Mouse (Mus musculus): ENCODE results near the gene Yod1.
A peak's percentile ranks its signal among the peaks of the same experiment; 100 is the strongest.

The Yod1 gene

DNA sequence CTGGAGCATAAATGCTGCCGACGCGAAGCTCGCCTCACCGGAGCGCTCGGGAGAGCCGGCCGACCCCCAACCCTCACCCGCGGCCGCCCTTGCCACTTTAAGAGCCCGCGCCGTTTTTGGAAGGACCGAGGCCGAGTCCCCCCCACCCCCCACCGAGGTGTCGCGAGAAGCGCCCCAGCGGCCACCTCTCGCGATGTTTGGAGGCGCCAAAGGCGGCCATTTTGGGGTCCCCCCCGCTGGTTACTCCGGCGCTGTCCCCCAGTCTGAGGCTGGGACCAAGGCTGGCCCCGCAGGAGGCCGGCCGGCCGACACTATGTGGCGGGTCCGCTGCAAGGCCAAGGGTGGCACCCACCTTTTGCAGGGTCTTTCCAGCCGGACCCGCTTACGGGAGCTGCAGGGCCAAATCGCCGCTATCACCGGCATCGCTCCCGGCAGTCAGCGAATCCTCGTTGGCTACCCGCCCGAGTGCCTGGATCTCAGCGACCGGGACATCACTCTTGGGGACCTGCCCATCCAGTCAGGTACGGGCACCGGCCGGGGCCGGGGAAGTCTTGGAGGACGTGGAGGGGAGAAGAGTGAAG, at the start of gene Yod1:
Gene Yod1 (plus strand): TSS at position 37 of the 581 bp plus-strand sequence.
- peak; percentile 75 for DNase-seq (ENCODE audit: low read depth, low spot score)

DNA sequence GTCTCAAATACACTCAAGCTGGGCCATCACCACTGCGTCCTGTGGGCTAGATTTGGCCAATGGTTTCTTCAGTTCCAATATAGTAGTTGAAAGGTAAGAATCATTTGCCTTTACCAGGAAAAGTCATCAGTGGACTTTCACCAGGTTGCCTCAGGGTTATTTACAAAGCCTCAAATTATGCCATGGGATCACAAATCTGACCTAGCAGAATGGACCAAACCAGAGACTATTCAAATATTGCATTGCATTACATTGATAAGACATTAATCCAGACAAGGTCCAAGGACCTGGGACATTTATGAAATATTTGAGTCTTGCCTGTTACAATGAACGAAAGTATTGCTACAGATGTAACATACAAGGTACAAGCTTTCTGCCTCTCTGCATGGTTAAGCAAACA, 38.6 kb upstream of the Yod1 start:
- no peak for DNase-seq (ENCODE audit: low read depth, low spot score)

DNA sequence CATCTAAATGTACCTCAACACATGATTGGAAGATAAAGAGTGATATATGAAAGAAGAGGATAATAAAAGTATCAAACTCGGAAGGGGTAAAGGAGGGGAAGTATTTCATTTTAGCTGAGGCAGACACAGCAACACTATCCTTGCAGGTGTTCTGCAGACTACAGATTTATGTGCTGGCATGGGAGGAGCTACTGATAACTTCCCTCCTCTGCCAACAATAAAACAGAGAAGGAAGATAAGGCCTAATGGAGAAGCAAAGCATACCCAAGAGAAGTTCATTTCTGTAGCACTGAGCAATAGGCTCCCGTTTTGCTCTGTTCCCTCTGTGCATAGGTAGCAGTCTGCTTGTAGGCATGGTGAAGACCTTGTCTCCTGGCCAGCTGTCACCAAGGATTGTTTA, 36.1 kb upstream of the Yod1 start:
- no peak for DNase-seq (ENCODE audit: low read depth, low spot score)

DNA sequence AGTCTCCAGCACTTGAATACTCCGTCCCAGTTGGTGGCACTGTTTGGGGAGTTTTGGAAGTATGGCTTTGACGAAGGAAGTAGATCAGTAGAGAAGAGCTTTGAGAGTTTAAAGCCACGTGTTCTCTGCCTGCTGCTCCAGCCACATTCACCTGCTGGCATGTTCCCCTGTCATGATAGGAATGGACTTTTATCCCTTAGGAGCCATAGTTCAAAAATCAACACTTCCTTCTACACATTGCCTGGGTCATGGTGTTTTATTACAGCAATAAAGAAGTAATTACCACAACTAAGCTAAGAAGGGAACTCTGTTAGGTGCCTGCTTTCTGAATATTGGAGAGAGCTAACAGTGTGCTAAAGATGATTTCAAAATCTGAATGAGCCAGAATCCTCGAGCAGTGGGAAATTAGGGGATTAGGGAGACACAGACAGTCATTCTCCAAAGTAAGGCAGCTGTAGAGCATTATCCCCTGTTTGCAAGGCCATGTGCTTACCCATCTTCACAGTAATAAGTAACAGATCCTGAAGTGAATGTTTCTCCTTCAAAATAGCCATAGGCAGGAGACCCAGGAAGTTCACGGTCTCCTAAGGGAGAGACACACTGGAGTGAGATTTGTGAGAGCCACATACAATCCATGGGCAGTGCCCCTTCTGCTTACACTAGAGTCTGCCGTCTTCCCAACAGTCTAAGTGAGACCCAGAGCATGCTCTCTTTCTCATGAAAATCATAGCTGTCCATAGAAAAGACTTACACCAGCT, 35.3 kb upstream of the Yod1 start:
- DNase-seq (ENCODE audit: low read depth, low spot score), result no peak

DNA sequence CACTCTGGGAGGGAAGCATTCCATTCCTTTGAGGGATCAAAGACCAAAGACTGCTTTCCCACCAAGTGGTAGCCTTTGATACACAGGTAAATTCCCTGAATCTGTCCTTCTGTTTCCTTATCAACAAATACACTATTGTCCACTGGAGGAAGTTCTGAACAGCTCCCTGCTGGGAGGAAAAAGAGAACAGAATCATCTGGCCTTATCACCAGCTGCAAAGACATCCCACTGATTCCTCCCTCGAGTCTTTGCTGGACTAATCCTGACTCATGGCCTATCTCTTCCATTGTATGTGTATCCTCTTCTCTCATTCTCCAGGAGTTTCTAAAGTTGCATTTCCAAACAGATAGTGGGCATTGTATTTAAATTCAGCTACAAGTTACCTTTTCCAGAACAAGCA, 33.2 kb upstream of the Yod1 start:
- no peak for DNase-seq (ENCODE audit: low read depth, low spot score)

DNA sequence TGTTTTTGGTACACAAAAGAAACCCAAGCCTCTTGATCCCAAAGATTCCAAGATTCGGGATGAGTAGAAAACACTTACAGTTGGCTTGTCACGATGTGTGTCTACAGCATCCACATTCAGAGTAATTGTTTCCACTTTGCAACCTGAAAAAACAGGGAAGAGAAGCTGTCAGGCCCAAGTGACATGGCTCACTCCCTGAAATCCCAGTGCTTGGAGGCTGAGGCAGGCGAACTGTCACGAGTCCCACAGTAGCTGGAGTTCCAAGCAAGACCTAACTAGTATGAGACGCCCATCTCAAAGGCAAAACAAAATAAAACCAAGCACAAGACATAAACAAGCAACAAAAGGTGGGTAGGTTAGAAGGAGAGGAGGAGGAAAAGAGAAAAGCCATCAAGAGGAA, 18.5 kb upstream of the Yod1 start:
- no peak for DNase-seq (ENCODE audit: low read depth, low spot score)

DNA sequence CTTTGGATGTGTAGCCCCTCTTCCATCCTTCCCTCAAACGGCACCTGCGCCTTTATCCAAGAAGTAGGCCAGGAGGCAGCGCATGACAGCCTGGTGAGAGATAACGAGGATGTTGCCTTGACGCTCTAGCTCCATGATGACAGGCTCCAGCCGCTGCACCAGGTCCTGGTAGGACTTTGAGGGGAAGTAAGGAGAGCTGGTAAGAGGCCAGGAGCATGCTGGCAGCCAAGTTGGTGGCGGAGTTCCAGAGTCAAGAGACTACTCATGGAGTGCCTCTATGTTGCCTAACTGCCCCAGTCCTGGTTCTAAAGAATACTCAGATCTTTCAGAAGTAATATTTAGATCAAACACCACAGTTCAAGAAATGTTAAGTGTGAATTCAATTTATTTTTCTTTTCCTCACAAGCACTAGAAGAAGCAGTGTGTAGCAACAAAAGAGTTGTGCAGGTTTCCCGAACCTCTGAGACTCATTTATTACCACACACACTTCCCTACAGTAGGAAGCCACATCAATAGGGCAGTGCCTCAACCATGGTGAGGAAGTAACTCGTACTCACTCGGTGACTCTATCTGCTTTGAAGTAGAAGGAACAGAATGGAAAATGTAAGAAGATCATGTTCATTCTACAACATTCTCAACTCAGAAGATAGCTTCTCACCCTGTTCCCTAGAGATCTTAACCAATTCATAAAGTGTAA, 17.0 kb upstream of the Yod1 start:
- DNase-seq (ENCODE audit: low read depth, low spot score), result no peak

DNA sequence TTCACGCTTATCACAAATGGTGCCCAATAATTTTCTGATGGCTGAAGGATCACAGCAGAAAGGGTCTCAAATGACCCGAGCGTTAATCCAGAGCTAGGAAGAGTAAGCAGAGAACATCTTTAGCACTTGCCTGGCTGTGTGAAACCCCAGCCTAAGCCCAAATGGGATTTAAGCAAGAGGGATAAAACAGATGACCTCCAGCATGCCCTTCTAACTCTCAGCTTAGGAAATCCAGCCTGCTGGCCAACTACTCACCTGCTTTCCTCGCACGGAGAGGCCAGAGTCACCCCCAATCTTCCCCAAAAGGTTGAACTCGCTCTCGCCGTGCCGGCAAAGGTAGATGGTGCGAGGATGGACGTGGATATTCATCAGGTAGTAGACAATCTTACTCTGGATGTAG, 15.2 kb upstream of the Yod1 start:
- no peak for DNase-seq (ENCODE audit: low read depth, low spot score)

DNA sequence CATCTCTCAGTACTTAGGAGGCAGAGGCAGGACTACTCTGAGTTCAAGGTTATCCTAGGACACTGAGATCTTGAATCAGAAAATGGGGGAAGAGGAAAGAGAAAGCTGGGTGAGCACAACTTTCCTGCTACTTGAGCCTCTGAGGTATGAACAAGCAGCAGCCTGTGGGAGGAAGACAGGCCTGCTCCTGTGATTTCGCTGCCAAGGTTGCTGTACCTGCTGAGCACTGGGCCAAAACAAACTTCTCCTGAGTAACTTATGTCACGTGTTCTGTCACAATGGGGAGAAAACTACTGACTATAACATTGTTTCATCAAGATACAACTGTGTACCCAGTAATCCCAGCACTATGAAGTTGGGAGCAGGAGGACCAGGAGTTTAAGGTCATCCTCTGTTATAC, 13.5 kb upstream of the Yod1 start:
- DNase-seq (ENCODE audit: low read depth, low spot score), result no peak

DNA sequence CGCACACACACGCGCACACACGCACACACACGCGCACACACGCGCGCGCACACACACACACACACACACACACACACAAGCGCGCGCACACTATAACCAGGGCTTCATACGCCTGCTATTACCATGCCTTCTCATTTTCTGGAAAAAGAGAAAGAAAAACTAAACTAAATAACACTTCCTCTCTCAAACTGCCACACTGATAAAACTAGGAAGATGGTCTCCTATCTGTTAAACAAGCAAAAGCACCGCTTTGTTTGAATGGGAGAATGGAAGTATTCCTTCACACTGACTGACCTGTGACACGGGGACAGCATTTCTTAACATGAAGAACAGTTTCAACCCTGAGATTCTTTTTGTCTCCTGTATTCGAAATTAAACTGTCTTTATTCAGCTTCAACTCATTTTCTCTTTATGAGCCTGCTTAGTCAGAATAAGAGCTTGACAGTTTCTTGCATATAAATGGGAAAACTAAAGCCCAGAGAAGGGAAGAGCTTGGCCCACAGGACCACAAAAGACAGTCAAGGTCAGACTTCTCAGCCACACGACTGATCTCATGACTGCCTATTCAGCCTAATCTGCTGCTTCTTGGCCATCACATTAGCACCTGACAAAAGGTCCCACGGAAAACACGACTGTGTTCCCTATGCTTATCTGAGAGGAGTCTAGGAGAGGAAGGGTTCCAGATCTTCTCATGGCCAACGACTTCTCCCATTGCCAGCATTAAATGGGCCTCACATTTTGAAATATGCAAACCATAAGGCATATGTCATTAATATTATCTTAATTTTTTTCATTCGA, 6.6 kb upstream of the Yod1 start:
- DNase-seq (ENCODE audit: low read depth, low spot score), result no peak

DNA sequence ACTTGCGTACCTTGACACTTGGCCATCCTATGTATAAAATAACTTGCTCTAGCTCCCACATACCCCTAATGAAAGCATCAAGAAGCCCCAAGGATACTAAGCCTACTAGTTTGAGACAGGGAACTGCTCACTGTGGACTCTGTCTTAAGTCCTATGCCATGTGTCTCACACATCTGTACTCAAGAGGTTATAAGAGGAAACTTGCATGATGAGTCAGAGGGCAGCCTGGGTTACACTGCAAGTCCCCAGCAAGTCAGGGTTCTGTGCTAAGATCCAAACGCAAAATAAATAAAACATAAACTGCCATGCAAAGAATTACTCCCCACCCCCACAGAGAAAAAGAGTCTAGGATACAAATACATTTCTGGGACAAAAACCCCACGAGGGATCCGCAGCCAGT, 3.1 kb upstream of the Yod1 start:
- no peak for DNase-seq (ENCODE audit: low read depth, low spot score)

DNA sequence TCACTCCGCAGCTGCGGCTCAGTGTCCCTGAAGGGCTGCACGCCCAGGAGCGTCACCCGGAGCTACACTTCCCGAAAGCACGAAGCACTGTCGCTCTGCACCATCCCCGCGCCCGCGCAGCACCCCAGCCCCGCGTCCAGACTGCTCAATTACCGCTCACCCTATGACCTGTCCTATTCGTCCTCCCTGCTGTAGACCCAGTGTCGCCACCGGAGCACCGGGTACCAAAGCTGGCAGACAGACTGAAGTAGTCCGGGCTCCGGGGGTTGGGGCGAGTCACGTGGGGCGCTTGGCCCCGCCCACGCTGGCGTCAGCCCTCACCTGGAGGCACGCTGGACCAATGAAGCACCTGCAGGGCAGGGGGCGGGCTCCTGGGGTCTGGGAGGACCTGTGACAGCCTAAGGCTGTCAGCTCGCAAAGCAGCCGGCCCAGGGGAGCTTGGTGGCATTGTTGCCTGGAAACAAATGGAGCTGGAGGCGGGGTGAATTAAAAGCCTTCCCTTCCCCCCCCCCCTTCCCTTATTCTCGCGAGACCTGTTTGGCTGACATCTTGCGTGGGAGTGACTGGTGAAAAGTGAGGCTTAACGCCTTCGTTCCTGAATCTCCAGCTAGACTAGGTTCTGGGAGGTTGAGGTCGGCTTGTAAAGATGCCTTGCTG, 1.4 kb upstream of the Yod1 start, which contains the start of gene Gm29427:
Gene Gm29427 (minus strand): TSS at position 239 of the 657 bp plus-strand sequence.
- peak; percentile 90 for DNase-seq (ENCODE audit: low read depth, low spot score)

DNA sequence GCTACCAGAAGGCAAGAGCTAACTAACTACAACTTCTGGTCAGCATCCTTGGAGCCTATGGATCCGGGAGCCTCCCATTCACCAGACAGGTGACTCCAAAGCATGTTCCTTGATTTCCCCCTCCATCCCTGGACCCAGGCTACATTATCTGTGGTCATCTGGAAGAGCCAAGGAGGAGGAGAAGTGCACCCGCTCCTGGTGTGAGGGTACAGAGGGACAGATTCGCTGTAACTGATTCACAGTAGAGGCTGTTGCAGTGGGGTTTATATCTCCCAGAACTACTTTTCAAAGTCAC, 962 bp upstream of the Yod1 start:
- DNase-seq (ENCODE audit: low read depth, low spot score), result no peak

DNA sequence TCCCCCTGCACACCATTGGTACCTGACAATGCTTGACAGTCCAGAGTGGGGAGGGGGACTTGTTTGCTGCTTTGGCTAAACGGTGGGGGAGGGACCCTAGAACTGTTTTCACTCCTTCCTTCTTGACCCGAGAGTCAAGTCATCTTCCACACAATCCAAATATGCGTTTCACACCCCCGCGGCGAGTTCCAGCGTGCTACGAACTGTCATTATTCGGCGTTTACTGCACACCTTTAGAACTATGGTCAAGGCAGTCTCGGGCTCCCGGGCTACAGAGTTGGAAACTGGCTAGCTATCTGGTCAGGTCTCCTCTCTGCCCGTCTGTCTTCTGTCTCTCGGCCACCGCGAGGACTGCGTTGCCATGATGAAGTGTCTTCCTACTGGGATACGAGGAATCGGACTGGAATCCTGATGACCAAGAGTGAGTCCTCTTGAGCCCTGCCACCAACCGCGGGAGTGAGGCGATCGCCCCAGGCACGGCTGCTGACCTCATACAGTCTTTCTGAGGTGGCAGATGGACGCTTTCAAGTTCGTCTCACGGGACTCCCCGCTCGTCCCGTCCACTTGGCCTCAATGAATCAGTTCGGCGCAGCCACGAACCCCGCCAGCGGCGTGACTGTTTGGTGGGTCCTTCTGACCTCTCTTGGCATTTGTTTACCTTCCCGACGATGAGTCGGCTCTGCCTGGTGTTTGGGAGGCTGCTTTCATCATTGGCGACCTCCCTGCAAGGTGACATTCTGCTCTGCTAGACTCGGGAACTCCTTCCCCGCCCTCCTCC, 425 bp upstream of the Yod1 start:
- no peak for DNase-seq (ENCODE audit: low read depth, low spot score)

DNA sequence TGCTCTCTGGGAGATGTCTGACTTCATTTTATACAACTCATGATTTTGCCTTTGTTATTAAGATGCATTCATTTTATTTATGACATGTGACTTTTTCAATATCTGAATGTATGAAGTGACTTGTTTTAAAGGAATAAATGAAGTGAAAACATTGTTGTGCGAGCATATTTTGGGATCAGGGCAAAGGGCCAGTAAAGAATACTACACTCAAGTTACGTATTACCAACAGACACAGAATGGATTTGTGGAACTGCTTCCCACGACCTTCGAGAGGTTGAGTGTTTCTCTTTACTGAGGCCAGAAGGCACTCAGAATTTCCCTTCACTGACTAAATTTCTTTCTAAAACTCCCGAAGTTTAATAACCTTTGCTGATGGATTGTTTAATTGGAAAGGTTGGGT, 7.1 kb downstream of the Yod1 start:
- no peak for DNase-seq (ENCODE audit: low read depth, low spot score)

DNA sequence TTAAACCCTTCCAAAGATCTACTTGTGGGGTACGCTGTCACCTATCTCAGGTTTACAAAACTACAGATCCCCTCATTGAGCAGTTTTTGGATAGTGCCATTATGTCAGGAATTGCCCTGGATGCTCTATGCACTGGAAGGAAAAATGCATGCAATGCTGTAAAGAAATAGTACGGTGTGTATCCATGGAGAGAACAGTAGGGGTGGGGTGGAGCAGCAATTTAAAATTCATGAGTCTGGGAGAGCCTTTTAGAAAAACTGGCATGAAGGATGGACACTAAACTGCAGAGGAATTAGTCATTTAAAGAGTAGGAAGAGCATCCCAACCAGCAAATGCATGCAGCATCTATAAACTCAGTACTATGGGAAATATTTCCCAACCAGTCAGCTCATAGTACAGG, 9.3 kb downstream of the Yod1 start:
- no peak for DNase-seq (ENCODE audit: low read depth, low spot score)

DNA sequence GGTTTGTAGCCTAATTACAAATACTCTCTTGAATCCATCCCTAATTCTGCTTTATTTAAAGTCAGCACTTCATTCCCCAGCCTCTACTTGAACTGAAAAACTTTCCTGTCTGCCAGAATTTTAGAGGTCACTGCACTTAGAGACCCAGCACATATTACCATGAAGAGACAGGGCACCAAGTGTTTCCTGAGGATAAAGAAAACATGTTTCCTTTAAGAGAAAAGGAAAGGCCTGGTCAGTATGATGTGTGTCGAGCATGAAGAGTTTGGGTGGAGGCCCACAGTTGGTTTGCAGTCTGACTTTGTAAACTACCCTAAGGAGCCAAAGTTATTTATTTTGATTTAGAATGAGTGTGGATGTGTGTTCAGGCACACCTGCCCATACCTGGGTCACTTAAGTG, 10.9 kb downstream of the Yod1 start:
- no peak for DNase-seq (ENCODE audit: low read depth, low spot score)

DNA sequence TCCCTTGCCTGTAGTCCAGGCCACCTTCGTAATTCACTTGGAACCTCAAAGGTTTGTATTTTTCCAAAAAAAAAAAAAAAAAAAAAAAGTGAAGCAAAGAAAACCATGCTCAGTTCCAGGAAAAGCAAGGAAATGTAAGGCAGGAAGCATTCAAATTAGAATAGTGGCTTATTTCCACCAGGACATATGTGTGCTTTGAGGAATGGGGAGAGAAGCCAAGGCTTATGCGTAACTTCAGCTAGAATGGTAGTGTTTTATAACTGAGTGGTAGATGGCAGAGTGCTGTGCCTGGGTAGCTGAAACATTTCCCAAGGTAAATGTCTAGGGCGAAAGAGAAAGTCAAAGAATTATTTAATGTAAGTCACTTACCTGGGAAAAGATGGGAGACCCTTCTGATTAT, 11.6 kb downstream of the Yod1 start:
- DNase-seq (ENCODE audit: low read depth, low spot score), result no peak

DNA sequence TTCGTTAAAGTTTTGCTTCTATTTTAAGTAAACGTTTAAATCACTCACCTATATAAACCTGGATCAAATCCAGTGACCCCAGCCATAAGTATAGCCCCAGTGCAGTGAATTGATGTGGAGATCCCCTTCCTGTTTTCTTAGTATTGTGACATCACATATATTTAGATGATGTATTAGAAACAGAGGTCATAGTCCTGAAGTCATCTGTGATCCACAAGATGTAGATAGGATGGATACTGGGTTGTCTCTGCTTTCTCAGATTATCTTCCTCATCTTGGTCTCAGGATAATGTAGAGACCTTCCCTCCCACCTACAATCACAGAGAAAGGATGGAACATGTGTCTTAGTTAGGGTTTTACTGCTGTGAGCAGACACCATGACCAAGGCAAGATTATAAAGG, 12.0 kb downstream of the Yod1 start, which contains the start of gene Pfkfb2:
Gene Pfkfb2 (minus strand): TSS at position 101 of the 400 bp plus-strand sequence.
- no peak for DNase-seq (ENCODE audit: low read depth, low spot score)

DNA sequence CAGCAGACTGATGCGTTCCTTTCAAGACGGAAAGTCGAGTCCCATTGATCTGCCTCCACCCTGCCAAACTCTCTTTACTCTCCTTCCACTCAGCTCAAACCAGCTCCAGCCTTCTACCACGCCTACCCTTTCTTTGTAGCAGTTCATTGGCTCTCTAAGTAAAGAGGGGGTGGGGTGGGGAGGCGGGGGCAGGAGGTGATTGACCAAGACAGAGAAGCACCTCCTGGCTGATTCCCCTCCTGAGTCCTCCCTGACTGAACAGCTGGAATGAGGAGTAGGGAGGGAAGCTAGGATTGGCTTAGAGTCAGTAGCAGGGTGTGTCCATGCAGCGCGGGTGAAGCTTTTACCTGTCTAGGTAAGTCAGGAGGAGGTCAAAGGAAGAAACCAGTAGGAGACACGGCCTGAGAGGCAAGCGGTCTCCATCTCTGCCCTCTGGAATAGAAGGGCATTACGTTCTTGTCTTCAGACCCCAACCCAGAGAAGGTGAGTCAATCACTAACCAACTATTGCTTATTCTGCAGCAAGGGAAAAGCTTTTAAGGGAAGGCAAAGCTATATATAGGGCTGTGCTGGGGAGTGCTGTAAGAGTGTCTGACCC, 14.7 kb downstream of the Yod1 start, which contains the start of gene AA986860:
Gene AA986860 (plus strand): TSS at position 236 of the 597 bp plus-strand sequence.
- DNase-seq (ENCODE audit: low read depth, low spot score), result no peak
